Mouse (Mus musculus): ENCODE measurements around the gene Smarcc1. TPM values are rescaled to one million over a fixed set of nuclear protein-coding genes. Genes with fewer than 3 reads are reported as not detected.
"Not testable (repeated sequence)": the region's sequence is repeated elsewhere in the genome, so short reads cannot be mapped to it uniquely, and the experiment has no call there.

Gene Smarcc1
- total RNA-seq (2021) = 10 to 100 TPM; 48.3 to 59.4 TPM
- long read RNA-seq, experiment 1, partial matches to known transcripts = 17 of 22 reads
- long read RNA-seq, experiment 1, other reads (novel, unspliced or antisense) = 2 of 22 reads
- long read RNA-seq, experiment 2, partial matches to known transcripts = 5 of 9 reads
- long read RNA-seq, experiment 2, other reads (novel, unspliced or antisense) = 2 of 9 reads

DNA sequence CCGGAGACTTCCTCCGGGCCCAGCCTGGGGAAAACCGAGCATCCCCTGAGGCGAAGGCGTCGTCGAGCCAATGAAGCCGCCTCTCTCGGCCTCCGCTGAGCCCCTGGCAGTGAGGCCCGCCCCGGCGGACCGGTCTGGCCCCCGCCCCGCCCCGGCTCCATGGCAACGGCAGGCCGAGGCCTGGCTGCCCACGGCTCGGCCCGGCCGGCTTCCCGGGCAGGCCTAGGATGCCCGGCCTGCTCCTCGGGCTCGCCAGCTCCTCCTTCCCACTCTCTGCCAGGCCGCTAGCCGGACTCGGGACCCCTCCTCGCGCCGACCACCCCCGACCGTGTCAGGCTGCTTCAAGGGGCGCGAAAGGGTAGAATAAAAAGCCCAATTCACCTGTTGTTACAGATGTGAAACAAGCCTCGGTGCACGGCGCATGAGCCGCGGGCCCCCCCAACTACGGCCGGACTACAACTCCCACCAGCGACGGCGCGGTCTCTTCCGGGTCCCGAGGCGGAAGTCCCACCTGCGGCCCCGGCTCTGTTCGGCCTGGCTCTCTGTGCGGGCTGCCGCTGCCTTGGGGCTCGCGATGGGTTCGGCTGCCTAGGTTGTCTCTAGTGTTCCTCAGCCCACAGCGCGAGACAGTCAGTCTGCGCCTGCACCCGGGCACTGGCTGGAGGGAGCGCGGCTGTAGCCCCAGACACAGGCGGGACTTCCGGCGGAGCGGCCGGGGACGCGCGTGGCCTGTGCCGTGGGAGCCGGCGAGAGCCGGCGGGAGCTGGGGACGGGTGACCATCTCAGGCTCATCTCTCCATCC, at the start of gene Smarcc1:
Smarcc1 (plus strand) TSS at position 732 of the 802 bp plus-strand sequence.
- peak; percentile 90 to 95 for DNase-seq

DNA sequence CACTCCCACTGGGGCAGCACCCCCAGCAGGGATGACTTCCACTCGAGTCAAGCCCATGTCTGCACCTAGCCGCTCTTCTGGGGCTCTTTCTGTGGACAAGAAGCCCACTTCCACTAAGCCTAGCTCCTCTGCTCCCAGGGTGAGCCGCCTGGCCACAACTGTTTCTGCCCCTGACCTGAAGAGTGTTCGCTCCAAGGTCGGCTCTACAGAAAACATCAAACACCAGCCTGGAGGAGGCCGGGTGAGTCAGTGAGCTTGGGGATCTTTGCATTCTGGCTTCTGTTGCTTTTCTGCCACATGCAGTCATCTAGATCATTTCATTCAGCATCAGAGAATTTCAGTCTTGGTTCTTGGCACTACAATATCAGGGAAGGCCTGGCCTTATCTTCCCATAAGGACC, 48.8 kb upstream of the Smarcc1 start:
- DNase-seq = peak; percentile 74 to 75

DNA sequence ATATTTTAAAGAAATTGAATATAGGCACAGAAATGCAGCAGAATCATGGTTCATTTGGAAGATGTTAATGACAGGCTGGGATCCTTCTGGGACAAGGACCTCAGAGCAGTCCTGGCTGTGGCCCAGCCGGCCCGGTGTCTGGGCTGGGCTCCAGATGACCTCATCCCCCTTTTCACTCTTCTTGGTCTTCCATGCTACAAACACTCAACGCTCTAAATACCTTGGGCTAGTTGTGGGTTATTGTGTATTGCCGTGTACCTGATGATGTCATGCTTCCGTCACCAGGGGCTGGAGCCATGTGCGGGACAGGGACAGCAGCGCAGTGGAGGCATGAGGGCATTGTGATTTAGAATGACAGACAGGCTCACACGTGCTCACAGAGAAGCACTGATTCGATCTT, 47.1 kb upstream of the Smarcc1 start:
- peak; percentile 89 for DNase-seq

DNA sequence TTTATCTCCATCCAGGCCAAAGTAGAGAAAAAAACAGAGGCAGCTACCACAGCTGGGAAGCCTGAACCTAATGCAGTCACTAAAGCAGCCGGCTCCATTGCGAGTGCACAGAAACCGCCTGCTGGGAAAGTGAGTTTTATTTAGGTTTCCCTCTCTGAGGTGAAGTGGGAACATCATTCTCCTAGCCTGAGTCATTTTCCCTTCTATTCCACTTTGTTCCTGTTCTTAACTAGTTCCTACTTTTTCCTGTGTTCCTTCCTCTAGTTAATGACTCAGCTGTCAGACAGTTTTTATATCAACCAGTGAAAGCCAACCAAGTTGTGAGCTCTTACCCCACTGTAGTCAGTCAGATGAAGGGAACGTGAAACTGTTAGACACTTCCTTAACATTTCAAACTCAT, 46.5 kb upstream of the Smarcc1 start:
- DNase-seq = no peak

DNA sequence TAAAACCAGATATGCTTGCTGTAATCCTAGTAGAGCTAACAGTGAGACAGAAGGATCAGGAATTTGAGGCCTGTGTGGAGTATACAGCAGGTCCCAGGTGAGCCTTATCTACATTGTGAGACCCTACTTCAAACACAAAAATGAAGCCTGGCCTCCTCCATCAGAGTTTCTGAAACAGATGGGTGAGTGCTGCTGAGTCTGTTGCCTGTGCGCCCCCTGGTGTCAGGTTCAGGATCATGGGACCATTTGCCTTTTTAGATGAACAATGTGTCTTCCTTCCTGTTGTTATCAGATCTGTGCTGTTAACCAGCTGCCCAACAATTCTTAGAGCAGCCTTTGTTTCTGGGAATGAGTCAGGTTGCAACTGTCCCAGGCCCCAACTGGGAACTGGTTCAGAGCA, 45.7 kb upstream of the Smarcc1 start:
- DNase-seq = peak; percentile 81 to 86

DNA sequence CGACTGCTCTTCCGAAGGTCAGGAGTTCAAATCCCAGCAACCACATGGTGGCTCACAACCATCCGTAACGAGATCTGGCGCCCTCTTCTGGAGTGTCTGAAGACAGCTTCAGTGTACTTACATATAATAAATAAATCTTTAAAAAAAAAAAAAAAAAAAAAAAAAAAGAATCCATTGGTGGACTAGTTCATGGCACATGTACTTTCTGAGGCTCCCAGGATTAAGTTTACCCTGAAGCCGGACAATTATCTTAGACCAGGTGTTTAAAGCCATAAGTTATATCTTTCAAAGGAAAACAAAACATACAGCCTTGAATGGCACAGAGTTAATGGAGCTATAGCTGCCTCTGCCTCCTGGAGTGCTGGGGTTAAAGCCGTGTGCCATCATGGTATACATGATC, 41.0 kb upstream of the Smarcc1 start:
- not testable (repeated sequence) for DNase-seq

DNA sequence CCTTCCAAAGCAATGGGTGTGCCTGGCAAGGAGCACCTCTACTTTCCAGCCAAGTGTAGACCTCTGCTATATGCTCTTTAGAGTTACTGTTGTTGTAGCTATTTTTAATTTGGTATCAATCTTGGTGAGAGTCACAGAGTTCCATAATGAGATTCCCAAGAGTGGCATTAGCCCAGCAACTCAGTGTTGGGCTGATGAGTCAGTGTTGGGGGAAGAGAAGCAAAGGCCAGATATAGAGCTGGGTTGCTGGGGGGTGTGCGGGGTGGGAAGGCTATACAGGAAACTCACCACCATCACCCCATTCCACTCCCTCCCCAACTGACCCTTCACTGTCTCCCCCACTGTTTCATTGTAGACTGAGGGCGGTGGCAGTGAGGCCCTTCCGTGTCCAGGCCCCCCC, 36.4 kb upstream of the Smarcc1 start:
- DNase-seq = no peak

DNA sequence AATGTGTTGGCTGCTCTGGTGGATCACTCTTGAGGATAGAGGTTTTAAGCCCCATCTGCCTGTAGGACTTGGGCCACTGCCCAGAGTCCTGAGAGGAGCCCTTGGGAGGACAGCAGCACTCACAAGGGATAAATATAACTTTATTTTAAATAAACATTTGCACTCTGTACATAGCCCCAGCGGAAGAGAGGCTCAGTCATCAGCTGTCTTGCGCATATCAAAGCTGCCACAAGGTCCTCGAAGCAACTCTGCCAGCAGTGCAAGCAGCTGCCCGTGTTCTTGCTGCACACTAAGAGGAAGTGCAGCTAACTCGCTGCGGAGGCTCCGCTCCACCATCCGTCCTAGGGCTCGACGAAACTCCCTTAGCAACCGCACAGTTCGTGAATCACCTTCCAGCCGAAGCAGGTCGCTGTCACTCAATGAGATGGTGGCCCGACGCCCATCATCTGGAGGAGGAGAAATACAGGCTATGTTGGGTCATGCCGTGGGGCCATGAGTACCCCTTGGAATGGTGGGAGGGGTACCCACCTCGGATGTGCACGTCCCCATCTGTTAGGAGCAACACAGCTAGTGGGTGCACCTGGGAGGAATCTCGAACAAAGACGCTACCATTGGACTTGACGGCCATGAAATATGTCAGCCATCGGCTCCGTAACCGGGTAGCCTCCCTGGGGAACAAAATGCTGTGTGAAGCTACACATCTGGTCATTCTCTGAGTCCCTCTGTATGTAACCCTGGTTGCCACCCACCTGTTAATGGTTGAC, 33.1 kb upstream of the Smarcc1 start:
- DNase-seq = no peak

DNA sequence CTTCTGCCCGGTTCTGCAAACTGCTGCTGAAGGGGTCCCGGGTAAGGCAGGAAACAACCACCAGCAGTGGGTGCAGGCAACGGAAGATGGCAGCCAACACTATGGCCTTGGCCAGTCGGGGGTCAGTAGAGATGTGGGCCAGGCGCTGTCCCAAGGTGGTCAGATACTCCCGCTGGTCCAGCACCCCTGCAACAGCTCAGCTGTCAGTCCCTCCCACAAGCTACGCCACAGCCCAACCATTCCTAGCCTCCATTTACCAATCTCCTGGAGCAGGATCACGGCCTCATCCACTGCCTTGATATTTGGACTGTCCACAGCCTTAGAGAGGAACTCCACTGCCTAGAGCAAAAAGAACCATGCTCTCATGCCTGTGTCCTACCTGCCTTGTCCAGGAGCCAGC, 31.8 kb upstream of the Smarcc1 start:
- no peak for DNase-seq

DNA sequence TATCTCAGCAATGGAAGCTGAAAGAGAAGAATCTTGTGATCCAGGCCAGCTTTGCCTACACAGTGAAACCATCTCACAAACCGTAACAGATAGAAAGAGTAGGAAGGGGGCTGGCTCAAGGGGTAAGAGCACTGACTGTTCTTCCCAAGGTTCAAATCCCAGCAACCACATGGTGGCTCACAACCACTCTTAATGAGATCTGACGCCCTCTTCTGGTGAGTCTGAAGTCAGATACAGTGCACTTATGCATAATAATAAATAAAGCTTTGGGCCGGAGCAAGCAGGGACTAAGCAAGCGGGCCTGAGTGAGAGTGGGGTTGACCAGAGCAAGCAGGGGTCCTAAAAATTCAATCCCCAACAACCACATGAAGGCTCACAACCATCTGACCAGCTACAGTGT, 24.2 kb upstream of the Smarcc1 start:
- peak in 1 of 2 experiments; percentile 18 for DNase-seq

DNA sequence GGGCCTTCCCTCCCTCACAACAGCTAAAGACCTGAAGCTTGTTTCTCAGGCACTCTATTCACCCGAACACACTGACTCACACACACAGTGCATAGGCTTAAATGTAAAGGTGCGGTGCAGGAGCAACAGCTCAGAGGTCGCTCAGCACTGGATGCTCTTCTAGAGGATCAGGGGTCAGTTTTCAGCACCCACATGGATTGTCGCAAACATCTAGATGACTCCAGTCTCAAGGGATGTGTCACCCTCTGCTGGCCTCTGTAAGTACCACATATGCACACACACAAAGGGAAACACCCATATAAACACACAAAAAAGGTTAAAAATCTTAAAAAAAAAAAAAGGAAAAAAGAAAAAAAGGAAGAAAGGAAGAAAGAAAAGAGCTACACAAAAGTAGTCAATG, 22.7 kb upstream of the Smarcc1 start:
- no peak for DNase-seq

DNA sequence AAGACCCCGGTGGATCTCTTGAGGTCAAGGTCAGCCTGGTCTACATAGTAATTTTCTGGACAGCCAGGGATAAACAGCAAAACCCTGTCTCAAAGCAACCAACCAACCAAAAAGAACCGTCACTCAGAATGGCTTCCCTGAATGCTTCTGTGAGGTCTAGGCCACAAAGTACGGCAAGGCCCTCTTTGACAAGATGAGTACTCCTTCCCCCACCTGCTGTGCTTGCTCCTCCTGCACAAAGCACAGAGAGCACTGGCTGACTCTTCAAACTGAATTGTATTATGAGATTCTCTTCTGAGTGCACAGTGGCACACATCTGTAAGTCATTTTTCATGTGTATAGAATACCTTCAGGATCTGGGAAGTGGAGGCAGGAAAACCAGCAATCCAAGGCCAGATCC, 19.7 kb upstream of the Smarcc1 start:
- no peak for DNase-seq

DNA sequence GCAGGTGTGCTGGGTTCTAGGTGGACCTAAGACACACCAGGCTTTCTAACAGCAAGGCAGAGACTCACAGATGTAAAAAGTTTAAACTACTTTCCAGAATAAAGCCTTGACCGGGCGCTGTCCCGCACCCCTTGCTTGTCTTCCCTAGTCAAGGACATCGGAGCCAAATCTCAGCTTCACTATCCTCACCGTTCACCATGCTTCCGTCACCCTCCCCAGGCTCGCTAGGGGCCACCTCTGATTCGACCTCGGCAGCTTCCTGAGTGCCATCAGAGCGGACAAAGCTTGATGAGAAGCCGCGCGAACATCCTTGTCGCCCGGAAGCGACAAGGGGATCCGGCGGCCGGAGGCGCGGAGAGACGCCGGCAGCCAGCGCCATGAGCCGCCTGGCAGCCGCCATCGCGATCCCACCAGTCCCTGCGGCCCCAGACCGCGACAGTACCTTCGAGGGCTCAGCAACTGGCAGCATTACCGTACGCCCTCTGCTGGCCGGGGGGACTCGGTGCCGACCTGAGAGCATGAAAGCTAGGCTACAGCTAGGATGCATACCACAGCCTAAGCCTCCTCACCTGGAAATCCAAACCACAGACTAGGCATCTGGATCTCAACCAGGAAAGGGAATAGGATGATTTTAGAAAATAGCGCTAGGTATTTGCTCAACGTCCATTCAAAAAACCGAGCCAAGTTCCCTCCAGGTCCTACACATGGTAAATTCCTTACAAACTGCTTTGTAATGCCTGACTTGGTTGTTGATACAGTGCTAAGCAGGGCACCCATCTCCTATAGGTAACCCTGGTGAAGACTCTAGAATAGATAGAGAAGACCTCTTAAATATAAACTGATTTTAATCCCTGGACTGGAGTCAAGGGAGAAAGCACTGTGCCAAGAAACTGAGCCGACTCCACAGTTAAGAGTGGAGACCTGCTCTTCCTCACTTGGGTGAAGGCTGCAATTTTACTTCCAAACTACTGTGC, 16.6 kb upstream of the Smarcc1 start:
- peak; percentile 97 to 98 for DNase-seq

DNA sequence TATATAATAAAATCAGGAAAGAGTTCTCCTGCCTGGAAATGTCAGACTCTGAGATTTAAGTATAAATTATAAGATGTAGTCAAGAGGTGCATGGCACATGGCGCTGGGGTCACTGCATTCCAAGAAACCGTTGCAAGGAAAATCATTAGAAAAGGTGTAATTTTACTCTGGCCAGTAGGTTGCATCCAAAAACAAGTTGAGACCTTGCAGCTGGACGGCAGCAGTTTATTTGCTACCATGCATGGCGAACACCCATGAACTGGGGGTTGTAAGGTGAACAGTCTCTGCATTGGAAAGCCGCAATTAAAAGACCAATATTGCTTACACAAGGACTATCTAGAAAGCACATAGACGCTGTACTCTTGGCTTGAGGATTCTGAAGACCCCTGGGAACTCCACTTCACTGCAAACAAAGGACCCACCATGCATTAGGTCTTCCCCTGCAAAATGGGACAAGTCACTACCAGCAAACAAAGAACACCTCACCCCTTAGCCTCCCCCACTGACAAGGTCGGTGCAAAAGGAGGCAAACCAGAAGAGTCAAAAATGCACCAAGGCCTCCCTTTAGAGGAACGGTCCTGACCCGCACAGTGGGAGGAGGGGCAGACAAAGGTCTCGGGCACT, 1.0 kb upstream of the Smarcc1 start:
- no peak for DNase-seq

DNA sequence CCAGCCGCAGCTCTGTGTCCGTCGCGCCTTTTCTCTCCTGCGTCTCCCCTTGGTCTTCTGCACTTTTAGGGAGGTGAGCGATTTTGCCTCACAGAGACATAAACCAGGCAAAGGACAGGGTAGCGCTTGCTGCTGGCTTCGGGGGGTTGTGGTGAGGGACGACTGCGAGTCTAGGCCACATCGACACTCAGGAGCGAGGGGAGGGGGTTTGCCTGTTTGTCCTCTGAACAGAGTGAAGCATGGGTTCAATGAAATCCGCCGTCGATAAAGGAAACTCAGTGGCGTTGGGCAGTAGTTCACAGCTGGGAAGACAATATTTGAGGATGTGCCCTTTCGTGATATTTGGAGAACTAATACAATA, 251 bp downstream of the Smarcc1 start, which contains the start of gene Dhx30:
Dhx30 (minus strand) TSS at position 52 of the 361 bp plus-strand sequence.
- DNase-seq = no peak

DNA sequence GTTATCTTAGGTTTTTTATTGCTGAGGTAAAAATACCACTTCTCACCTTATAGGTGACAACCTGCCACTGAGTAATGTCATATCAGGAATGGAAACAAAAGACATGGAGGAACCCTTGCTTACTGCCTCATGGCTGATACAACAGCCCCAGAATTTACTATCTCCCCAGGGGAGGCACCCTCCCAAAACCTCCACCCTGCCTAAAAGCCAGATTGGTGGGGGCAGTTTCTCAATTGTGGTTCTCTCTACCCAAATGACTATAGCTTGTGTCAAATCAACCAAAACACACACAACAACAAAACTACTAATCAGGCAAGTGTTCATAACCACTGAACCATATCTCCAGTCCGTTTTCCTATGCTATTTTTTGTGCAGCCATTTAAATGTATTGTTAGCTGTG, 741 bp downstream of the Smarcc1 start:
- DNase-seq = no peak

DNA sequence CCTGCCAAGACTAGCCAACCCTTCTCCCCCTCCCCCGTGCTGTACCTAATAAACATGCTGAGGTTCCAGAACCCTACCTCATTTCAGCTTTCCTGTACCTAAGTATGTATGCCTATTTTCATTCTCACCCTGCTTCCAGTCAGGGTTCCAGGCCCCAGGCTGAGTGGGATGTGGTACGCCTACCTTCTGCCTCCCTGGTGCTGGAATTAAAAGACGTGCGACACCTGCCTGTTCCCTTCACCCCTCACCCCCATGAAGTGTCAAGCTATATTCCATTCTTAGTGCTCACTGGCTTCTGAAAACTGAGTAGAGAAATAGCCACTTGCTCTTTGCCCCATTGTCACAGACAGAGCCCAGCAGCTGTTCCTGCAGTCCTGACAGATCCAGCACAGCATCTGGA, 3.9 kb downstream of the Smarcc1 start:
- no peak for DNase-seq

DNA sequence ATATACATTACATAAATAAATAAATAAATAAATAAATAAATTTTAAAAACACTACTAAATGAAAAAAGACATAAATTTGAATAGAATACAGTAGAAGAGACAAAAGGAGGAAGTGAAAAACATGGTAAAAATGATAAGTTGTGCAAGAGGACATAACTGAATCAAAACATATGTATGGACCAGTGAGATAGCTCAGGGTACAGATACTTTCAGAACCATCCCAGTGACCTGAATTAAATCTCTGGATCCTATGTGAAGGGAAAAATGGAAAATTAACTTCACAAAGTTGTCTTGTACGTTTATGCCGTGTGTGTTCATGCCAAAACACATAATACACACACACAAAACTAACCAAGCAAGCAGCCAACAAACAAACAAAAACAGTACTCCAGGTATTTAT, 5.8 kb downstream of the Smarcc1 start:
- DNase-seq = no peak

DNA sequence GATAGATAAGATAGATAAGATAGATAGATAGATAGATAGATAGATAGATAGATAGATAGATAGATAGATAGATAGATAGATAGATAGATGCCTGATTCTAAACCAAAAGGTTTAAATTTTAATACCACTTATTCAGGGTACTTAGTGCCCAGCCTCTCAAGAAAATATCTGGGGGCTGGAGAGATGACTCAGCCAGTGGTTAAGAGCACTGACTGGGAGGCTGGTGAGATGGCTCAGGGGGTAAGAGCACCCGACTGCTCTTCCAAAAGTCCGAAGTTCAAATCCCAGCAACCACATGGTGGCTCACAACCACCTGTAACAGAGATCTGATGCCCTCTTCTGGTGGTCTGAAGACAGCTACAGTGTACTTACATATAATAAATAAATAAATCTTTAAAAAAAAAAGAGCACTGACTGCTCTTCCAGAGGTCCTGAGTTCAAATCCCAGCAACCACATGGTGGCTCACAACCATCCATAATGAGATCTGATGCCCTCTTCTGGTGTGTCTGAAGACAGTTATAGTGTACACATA, 6.6 kb downstream of the Smarcc1 start:
- not testable (repeated sequence) for DNase-seq

DNA sequence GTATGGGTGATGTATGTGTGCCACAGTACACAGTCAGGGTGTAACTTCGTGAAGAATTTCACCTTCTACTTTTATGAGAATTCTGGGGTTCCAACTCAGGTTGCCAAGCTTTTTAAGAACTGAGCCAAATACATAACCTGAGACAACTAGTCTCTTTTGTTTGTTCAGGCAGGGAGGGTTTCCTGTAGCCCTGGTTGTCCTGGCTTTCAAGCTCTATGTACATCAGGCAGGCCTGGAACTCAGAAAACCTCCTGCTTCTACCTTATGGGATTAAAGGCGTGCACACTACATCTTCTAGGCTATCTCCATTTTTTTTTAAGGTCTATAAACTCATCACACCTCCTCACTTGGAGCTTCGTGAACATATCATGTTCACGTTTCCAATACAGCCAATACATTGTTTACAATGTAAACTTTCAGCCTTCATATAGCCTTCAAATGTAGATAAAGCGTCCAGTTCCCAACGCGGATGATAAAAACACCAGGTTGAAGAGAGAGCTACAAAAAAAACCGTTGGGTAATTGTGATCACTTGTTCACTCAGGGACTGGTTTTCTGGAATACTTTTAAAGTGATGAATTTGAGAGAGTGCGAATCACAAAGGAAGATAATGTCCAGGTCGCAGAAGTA, 13.5 kb downstream of the Smarcc1 start:
- DNase-seq = no peak
